Mouse (Mus musculus) cerebellum, adult 8-10 months (tissue): Measurements from ENCODE around the gene Hnf4a.

Experiments used
- DNase-seq: peaks from one replicate; pipeline ENCODE4 v3.0.0; 2022

Gene Hnf4a

GRCm38 (mm10) chr2:163491351-163491750 is 15.3 kb upstream of the Hnf4a start:
- no peak for DNase-seq

DNA sequence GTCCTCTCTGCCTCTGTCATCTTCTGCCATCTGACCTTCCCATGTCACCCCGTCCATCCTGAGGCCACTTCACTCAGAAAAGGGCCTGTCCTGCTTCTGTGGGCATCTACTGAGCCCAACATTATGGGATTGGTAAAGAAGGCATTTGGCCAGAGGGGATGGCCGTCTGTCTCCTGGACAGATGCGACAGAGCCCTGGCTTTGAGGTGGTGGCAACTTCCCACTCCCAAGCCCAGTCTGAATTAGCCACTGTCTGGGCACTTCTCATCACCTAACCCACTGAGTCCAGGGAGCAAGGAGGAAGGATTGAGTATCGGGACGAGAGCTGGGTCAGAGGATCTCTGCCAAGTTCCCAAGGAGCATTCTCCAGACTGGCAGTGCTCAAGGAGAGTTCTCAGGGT is 14.6 kb upstream of the Hnf4a start, which contains the start of gene R3hdml:
Gene R3hdml (plus strand): TSS at position 301 of the 400 bp plus-strand sequence.
- no peak for DNase-seq

DNA sequence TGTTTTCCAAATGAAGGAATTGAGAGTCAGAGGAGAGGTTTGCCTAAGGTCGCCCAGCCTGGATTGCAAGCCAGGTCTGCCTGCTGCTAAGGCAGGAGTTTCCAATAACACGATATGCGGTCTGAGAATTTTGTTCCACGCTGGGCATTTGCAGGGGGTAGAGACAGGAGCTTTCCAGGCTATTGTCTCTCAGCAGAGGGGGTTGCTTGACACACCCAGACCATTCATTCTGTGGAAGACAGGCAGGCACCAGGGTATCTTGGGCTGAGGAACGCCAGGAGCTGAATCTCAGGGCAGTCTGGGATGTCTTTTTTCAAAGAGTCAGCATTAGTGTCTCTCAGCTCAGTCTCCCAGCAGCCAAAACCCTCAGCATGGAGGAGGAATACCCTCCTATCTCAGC is 13.6 kb upstream of the Hnf4a start:
- no peak for DNase-seq

GRCm38 (mm10) chr2:163493976-163494375 is 12.6 kb upstream of the Hnf4a start:
- no peak for DNase-seq

DNA sequence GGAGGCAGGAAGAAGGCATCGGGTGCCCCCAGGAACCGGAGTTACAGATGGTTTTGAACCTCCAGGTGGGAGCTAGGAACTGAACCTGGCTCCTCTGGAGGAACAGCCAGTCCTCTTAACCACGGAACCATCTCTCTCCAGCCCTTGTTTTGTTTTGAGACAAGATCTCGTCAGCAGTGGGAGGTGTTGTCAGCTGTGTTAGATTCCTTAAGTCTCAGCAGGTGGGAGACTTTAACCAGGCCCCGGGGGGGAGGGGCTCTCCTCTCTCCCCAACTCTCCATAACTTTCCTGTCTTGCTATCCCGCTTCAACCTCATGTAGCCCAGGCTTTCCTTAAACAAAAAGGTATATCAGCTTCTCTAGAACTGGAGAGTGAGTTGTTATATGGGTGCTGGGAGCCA is 12.2 kb upstream of the Hnf4a start:
- DNase-seq, result no peak

GRCm38 (mm10) chr2:163502219-163502618 is 4.4 kb upstream of the Hnf4a start:
- no peak for DNase-seq

DNA sequence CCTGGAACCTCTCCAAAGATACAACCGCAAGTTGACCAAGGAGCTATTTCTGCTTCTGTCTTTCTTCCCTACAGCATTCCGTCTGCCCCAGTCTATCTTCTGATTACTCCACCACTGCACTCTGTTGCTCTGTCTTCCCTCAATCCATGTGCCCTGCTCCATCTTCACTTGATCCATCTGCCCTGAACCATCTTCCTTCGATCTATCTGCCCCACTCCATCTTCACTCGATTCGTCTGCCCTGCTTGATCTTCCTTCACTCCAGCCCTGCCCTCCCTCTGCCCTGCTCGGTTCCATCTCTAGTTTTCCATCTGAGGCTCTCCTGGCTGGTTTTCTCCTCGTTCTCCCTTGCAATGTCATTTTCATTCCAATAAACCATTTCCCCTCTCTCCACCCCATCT is 3.4 kb upstream of the Hnf4a start:
- DNase-seq, result no peak

DNA sequence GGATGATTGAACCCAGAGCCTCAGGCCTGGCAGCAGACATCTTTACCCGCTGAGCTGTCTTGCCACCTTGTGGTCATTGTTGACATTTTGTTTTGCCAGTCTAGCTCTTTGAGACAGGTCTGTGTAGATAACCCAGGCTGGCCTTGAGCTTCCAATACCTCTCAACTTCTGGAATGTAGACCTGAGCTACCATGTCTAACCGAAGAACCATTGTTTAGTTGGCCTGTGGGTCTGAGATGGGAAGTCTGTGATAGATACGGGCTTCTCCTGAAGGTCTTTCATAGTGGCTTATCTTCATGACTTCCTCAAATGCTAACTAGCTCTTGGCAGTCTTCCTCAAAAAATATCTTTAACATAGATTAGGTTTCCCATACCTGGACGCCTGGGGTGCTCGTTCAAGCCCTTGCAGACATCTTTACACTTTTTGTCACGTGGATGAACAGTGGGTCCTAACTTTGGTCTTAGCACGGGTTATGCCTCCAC is 19.2 kb downstream of the Hnf4a start:
- no peak for DNase-seq

GRCm38 (mm10) chr2:163527497-163527896 is 20.9 kb downstream of the Hnf4a start:
- DNase-seq, result no peak

DNA sequence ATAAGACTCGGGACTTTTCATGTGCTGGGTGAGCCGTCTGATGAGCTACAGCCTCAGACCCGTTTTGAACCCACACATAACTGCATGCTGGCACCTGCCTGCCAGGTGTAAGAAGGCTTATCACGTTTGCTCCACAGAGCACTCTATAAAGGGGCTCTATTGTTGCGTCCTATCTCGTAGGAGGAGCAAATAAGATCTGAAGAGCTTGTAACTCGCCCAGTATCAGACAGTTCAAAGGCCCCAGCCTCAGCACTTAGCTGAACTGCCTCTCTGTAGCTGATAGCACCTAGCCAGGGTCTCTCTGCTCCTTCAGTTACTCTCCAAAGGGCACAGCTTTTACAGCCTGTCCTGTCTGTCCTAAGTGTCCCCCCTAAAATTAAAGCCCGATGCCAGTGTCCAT is 23.8 kb downstream of the Hnf4a start:
- no peak for DNase-seq

DNA sequence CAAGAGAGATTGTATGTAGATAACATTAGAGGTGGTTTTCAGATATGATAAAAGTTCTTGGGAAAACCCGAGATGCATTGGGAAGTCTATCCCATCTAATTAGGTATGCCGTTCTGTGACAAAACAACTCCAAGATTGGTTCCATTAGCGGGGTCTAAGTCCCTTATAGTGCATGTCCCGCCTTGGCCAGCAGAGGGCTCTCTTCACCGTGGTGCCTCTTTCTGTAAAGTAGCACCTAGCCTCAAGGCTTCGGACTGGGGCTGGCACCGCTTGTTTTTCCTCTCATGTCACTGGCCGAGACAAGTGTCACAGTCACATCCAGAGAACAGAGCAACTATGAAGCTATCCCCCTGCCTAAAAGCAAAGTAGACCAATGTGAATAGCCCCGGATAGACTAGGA is 25.3 kb downstream of the Hnf4a start:
- peak; percentile 79 for DNase-seq

- no peak for DNase-seq
Observed at GRCm38 (mm10) chr2:163533226-163533625, 26.6 kb downstream of the Hnf4a start.

DNA sequence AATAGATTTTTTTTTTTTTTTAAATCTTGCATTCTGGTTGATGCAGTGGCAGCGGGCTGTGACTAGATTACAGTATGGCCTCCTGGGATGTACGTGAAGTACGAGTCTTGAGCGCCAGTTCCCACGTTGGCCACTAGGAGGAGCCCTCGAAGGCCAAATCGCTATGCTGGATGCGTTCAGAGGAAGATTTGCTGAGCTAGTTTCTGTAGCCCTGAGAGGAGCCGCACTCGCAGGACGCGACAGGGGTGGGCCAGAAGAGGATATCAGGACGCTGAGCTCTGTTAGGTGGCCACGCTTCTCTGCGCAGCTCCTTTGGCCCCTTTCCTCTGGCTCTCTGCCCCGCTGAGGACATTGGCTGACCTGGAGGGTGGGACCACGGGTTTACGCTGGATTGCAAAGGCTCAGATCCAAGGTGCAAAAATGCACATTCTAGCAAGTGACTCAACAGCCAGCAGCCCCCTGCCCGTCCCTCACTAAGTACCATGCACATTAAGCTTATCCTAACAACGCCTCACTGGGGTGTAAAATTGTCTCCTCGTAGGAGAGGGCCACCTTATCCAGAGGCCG is 28.4 kb downstream of the Hnf4a start:
- peak; percentile 87 for DNase-seq

DNA sequence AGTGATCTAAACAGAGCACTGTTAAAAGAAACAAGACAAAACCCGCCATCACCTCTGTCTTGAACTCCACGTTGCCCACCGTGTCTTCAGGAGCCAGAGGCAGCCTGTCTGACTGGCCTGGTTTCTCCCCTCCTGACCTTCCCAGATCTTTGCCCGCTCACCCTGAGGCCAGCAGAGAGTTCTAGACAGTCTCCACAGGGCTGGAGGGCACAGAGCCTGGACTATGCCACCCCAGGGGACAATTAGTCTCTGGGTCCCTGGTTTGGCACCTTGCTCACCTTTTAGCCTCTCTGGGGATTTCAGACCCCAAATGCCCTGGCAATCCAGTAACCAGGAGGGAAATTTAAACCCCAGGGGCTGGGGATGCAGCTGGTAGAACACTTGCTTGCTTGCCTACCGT is 30.8 kb downstream of the Hnf4a start:
- DNase-seq, result no peak

- DNase-seq, result no peak
Observed at GRCm38 (mm10) chr2:163538410-163538809, 31.8 kb downstream of the Hnf4a start.

GRCm38 (mm10) chr2:163539321-163540040 is 32.9 kb downstream of the Hnf4a start:
- DNase-seq, result no peak

DNA sequence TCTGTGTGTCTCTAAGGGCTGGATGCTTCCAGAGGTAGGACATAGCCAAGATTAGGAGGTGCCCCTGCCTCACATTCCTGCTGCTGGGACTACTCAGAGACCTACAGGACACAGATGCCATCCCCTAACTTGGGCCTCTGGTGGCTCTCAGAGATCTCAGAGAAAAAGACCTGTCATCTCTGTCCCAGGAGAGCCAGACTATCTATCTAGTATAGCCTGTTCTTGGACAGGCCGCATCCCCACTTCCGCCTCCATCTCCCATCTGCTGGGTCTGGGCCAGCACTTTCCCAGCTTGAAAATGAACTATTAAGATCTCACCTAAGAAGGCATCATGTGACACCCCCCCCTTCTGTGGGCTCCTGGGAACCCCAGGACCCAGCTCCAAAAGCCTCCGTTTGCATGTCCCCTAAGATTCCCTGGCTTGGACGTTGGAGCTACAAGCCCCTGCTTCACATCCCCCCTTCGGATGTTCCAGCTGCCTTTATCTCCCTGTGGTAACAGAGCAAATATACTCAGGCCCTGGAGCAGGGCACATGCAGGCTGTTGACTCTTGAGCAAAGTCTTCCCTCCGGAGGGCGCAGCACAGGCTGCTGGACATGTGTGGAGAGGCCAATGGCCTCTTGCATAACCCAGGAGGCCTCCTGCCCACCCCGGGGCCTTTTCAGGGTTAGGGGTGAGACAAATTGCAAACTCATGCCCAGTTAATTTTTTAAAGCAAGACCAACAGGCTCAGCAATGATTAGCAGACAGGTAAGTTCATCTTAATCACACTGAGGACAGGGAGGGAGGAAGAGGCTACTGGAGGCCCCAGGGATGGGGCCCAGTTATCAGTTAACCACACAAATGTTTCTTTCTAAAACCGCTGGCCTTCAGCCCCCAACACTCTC is 33.9 kb downstream of the Hnf4a start:
- no peak for DNase-seq

DNA sequence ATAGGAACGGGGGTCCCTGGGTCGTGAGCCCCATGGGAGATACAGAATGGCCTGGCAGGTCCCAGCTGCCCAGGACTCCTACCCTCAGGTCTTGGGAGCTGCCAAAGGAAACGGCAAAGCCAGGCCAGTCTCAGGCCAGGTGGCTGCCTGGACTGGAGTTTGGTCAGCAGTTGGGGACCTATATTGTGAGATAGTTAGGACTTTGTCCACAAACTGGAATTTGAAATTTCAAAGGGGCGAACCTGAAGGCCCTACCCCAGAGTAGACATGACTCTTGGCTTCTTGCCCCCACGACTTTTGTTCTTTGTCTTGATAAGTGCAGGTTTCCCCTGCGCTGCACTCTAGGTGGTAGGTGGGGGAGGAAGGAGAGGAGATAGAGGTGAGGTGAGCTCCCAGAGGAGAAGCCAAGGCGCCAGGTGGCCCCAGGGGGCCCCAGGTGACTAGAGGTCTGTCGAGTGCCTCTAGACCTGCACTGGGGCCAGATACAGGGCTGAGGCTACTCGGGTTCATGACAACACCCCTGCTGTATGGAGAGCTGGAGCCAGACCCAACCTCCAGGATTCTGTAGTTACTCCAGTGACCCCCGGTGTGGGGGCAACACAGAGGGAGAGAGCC is 35.1 kb downstream of the Hnf4a start:
- DNase-seq, result no peak

- no peak for DNase-seq
Observed at GRCm38 (mm10) chr2:163542674-163543073, 36.1 kb downstream of the Hnf4a start.

DNA sequence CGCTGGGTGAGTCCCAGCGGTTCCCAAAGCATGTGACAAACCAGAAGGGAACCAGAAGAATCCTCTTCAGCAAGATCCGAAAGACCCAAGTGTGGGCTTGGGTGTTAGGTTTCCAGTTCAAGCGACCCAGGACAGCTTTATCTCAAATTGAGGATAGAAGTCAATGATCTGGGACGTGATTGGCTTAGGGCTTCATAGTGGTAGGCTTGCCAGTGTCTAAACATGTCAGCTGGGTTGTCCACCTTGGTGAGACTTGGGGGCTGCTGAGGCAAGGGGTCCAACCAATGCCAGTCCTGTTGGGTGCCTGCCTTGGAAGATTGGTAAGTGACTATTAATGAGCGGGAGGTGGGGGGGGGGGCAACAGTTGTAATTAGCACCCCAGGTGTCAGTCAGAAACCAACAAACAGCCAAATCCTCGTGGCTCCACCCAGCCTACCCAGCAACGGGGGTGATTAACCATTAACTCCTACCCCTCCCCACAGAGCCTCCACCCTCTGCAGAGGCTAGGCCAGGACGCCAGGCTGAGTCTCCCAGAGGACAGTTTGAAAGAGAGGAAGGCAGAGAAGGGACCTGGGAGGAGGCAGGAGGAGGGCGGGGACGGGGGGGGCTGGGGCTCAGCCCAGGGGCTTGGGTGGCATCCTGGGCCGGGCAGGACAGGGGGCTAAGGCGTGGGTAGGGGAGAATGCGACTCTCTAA is 40.2 kb downstream of the Hnf4a start:
- DNase-seq, result no peak

GRCm38 (mm10) chr2:163548822-163549221 is 42.2 kb downstream of the Hnf4a start:
- DNase-seq, result no peak

DNA sequence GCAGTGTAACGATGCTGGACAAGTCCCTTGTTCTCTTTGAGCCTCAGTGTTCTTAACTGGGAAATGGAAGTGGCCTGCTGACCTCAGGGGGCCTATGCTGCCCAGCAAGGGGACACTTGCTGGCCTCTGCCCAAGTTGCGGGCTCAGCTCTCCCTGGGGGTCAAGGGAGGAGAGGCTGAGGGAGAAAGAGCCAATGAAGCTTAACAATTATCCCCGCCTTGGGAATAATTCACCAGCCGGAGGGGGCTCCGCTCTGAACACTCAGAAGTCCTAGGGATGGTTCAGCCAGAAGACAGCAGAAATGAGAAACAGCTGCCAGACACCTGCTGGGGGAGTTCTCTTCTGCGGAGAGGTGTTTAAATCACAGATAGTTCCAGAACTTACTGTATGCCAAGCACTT is 43.2 kb downstream of the Hnf4a start:
- DNase-seq, result no peak

DNA sequence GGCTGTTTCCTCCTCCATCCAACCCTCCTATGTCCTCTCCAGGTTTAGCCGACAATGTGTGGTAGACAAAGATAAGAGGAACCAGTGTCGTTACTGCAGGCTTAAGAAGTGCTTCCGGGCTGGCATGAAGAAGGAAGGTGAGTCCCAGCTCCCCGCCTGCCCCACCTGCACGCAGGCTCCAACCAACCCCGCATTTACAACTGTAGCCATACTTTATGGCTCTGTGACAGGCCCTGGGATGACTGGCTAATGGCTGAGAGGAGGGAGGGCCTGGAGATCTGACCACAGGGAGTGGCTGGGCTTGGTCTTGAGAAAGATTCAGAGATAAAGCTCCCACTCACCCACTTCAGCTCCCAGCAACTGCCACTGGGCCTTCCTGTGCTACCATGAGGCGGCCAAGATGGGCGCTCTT is 45.9 kb downstream of the Hnf4a start:
- no peak for DNase-seq
